Comparison of ENCODE assay signal across 29 mouse cellular contexts in the genomic region with DNA sequence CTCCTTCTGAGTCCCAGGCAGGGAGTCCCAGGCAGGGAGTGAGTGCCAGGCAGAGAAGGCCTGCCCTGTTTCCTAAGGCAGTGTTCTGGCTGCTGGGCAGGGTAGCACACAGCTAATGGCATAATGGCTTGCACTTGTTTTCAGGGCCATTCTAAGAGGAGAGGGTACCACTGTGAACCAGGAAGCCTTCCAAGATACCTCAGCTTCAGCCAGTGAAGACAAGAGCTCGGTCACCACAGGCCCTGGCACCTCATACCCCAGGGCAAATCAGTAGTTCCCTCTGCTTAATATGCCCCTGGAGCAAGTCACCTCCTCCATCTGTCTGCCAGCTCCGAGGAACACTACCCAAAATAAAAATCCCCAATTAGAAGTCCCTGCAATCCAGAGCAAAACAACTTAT. TPM values are rescaled to one million over a fixed set of nuclear protein-coding genes. Genes with fewer than 3 reads are reported as not detected.
A peak's percentile ranks its signal among the peaks of the same experiment; 100 is the strongest.
DNase-seq lines count a peak whose midpoint lies in the region; ATAC-seq lines count a peak whose summit lies in the region.
"Had no signal": no experiment of that assay in that cellular context is flagged by ENCODE, and none has a peak within 500 bp of the region (broad histone marks: within the 10 kb centered on the region; RNA-seq: fewer than 3 reads in every experiment).

No protein-coding gene starts in this region.

- no peaks in the 10 kb centered on the region for H3K9me3 ChIP-seq in forebrain, embryonic 10.5 days
- H3K9me3 ChIP-seq: limb, embryonic 12.5 days; liver, embryonic 12.5 days; midbrain, embryonic 12.5 days had no signal

- no peak overlapping the region for H3K4me3 ChIP-seq in forebrain, embryonic 10.5 days
- H3K4me3 ChIP-seq: heart, adult 2 months; limb, embryonic 12.5 days; liver, embryonic 12.5 days; midbrain, embryonic 12.5 days had no signal

- DNase-seq in frontal cortex, postnatal 25 days (ENCODE audit: low spot score in 2 of 2) = no peak
- peak; percentile 44 for DNase-seq in right cerebral cortex, adult 18-20 months
- no peak for DNase-seq in right cerebral cortex, postnatal 4 days
- peak; percentile 42 for DNase-seq in cerebellum, adult 8-10 months
- peak; percentile 28 to 42 for DNase-seq in cerebellum, postnatal 36 days
- DNase-seq in heart, adult 9 months (ENCODE audit: low spot score in 2 of 2) = no peak
- DNase-seq in forebrain, embryonic 10.5 days (ENCODE audit: extremely low spot score, low spot score) = no peak
- DNase-seq: adrenal gland, postnatal 10 days; gastrocnemius, postnatal 25 days; heart, adult 2 months; heart, postnatal 4 days; kidney, adult 2 months; lung, adult 18-20 months; lung, postnatal 10 days; thymus, adult 2 months; thymus, postnatal 4 days had no signal

- no peaks in the 10 kb centered on the region; the same call in 1 of the 2 replicates for H3K27me3 ChIP-seq in forebrain, embryonic 10.5 days (ENCODE audit: poor library complexity, severe bottlenecking)
- H3K27me3 ChIP-seq: midbrain, embryonic 12.5 days had no signal

- H3K27ac ChIP-seq in forebrain, embryonic 10.5 days = no peak overlapping the region
- H3K27ac ChIP-seq: heart, adult 2 months; hindbrain, embryonic 14.5 days; kidney, postnatal 0 days; limb, embryonic 12.5 days; liver, embryonic 12.5 days; midbrain, embryonic 12.5 days; stomach, postnatal 0 days had no signal

- 83% methylated on average over 2 of the region's 2 CpGs for WGBS in forebrain, embryonic 10.5 days

- peak; percentile 68 for ATAC-seq in frontal cortex, adult (ENCODE audit: low TSS enrichment)
- ATAC-seq: forebrain, embryonic 16.5 days; inflammation-experienced regulatory T-cells, adult 6 months; liver, embryonic 12.5 days had no signal

- H3K36me3 ChIP-seq in forebrain, embryonic 10.5 days (replicated peaks) = no peaks in the 10 kb centered on the region
- H3K36me3 ChIP-seq: limb, embryonic 12.5 days; liver, embryonic 12.5 days; midbrain, embryonic 12.5 days had no signal

- peaks cover 7% of the 10 kb centered on the region for H3K4me1 ChIP-seq in forebrain, embryonic 10.5 days
- H3K4me1 ChIP-seq: limb, embryonic 12.5 days; liver, embryonic 12.5 days had no signal

RNA-seq across cellular contexts. Expression of gene Egr4, which starts 9.4 kb away (rescaled TPM):
- polyA plus RNA-seq in forebrain, embryonic 10.5 days (2016; fragmentation: Nextera tagmentation; extraction: Ambion mirVana) = not detected in 2 replicates
- polyA plus RNA-seq: embryonic facial prominence, embryonic 14.5 days; heart, adult 2 months; heart, embryonic 16.5 days; inflammation-experienced regulatory T-cells, adult 6 months; kidney, adult 2 months; kidney, postnatal 0 days; large intestine, adult 2 months; limb, embryonic 12.5 days; liver, embryonic 12.5 days; midbrain, embryonic 12.5 days; small intestine, adult 2 months; stomach, postnatal 0 days had no signal

RNA-seq across cellular contexts. Expression of gene Fbxo41, which starts 20.0 kb away (rescaled TPM):
- polyA plus RNA-seq in forebrain, embryonic 10.5 days (2016; fragmentation: Nextera tagmentation; extraction: Ambion mirVana) = 0.48 and 0.64 TPM in 2 replicates
- polyA plus RNA-seq: heart, embryonic 16.5 days had no signal

Comparison
In these comparisons a context has a peak if more than half of its experiments do, and no peak if none do; other contexts are left out.
1. DNase-seq: peak in right cerebral cortex, adult 18-20 months (single experiment), cerebellum, adult 8-10 months (single experiment) and cerebellum, postnatal 36 days (2 of 2); none in frontal cortex, postnatal 25 days (0 of 2), right cerebral cortex, postnatal 4 days (single experiment), heart, adult 9 months (0 of 2) and forebrain, embryonic 10.5 days (single experiment).